Mouse (Mus musculus): ENCODE data around the gene Zfp831.

- TF ChIP-seq POLR2A (IDR thresholded peaks at IDR 0.05; ENCODE audit: low read depth, low read length) = no peak
- TF ChIP-seq CTCF (conservative IDR thresholded peaks at IDR 0.05; ENCODE audit: insufficient read depth, insufficient read length, low read depth, low read length) = no peak
Measured at GRCm38 (mm10) chr2:174612386-174613063, 30.8 kb upstream of the Zfp831 start.

Data from kidney, adult 2 months (tissue).